Mouse (Mus musculus) C2C12 (cell line): ENCODE data around the gene Otogl.

Experiments
- CEBPB ChIP-seq: IDR thresholded peaks from one replicate; pipeline ENCODE4 v1.6.1; 2011; ENCODE audit warnings: low read depth, mild to moderate bottlenecking, control low read depth, moderate library complexity
- CTCF ChIP-seq: IDR thresholded peaks from one replicate; pipeline ENCODE4 v1.5.1; 2011; ENCODE audit not compliant: control insufficient read depth, insufficient read depth, insufficient read length
- FOSL1 ChIP-seq: IDR thresholded peaks from one replicate; pipeline ENCODE4 v1.8.0; 2011; ENCODE audit warnings: mild to moderate bottlenecking, low read length; ENCODE audit not compliant: poor library complexity, insufficient read depth, severe bottlenecking
- MAX ChIP-seq: IDR thresholded peaks from one replicate; pipeline ENCODE4 v1.6.1; 2011; ENCODE audit warnings: mild to moderate bottlenecking, control low read depth
- MYOD1 ChIP-seq: IDR thresholded peaks from one replicate; pipeline ENCODE4 v1.6.1; 2011; ENCODE audit warnings: low read depth; ENCODE audit not compliant: control insufficient read depth, insufficient read length
- MYOG ChIP-seq: IDR thresholded peaks from one replicate; pipeline ENCODE4 v1.6.1; 2011; ENCODE audit not compliant: control insufficient read depth, insufficient read length; ENCODE audit errors: extremely low read depth
- USF1 ChIP-seq: IDR thresholded peaks from one replicate; pipeline ENCODE4 v1.6.1; 2011; ENCODE audit warnings: low read depth, mild to moderate bottlenecking, control low read depth, moderate library complexity

DNA sequence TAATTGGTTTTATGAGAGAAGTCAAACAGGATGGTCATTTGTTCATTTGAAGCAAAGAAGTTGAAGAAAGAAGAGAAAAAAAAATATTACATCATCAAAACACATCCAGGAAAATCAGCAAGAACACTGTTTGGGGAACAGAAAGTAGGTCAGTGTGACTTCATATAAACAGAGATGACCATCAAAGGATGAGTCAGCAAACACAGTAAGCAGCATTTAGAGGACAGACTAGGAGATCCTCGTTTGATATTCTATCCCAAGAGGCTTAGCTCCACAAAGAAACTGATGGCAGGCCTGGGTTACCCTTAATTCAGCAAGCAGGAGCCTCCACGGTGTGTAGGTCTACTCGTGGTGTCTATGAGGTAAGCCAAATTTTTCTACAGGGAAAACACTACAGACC lies 31.9 kb upstream of the Otogl start:
- TF ChIP-seq CTCF (no peak), MYOD1 (no peak), CEBPB (no peak), MAX (no peak), FOSL1 (no peak), USF1 (no peak), MYOG (no peak)
